Mouse (Mus musculus): ENCODE measurements around the gene Dock4. TPM values are rescaled to one million over a fixed set of nuclear protein-coding genes. Genes with fewer than 3 reads are reported as not detected.
A peak's percentile ranks its signal among the peaks of the same experiment; 100 is the strongest.

The Dock4 gene
- total and polyA plus RNA-seq, 3 experiments, result 0.26 to 0.67 (median 0.38) TPM

GRCm38 (mm10) chr12:40839817-40840216, 394.1 kb downstream of the Dock4 start:
- peaks cover 0 to 14% of the 10 kb centered on the region in 2 experiments; a peak in 2 of 4 replicates for H3K4me1 ChIP-seq (ENCODE audit: control insufficient read depth in 1 of 2, insufficient read depth in 2 of 2)
- in situ Hi-C loops (cut with MboI; ENCODE audit: low pct_ligation_motif_present, low pct_unique_long_range_greater_than_20kb, low sequenced_read_pairs) (loop anchor here (5.0 to 25.0 kb wide), 3 partner anchors 257 to 647 kb away; partner anchors contain the start of gene Lrrn3), dilution Hi-C loops (cut with MboI; ENCODE audit: extremely low pct_ligation_motif_present, extremely low pct_unique_long_range_greater_than_20kb, low sequenced_read_pairs) (no loop called here)
- H3K9me3 ChIP-seq (replicated peaks; ENCODE audit: low read length), result no peaks in the 10 kb centered on the region
- H3K4me3 ChIP-seq (replicated peaks in 1 of 3; ENCODE audit: low read depth in 2 of 3, low read length in 2 of 3, poor library complexity in 1 of 3), result no peak overlapping the region
- H3K27me3 ChIP-seq (replicated peaks), result no peaks in the 10 kb centered on the region
- no peaks in the 10 kb centered on the region for H3K36me3 ChIP-seq (replicated peaks in 1 of 2; ENCODE audit: control insufficient read depth in 1 of 2, insufficient read depth in 1 of 2, low read length in 1 of 2)
- TF ChIP-seq USF2 (conservative IDR thresholded peaks at IDR 0.05; ENCODE audit: low read depth, low read length) (no peak), UBTF (IDR thresholded peaks at IDR 0.05; ENCODE audit: low read depth, low read length) (no peak), E2F4 (IDR thresholded peaks at IDR 0.05; ENCODE audit: insufficient replicate concordance, low read depth, low read length) (no peak), CHD1 (IDR thresholded peaks at IDR 0.05; ENCODE audit: low read depth, low read length) (no peak), NELFE (IDR thresholded peaks at IDR 0.05; ENCODE audit: low read depth, low read length) (no peak), JUN (IDR thresholded peaks at IDR 0.05; ENCODE audit: insufficient read depth, low read depth, low read length) (no peak), ELF1 (IDR thresholded peaks at IDR 0.05; ENCODE audit: low read depth, low read length) (no peak), MXI1 (IDR thresholded peaks at IDR 0.05; ENCODE audit: low read depth, low read length) (no peak), ZC3H11A (IDR thresholded peaks at IDR 0.05; ENCODE audit: low read depth, low read length) (no peak), ZMIZ1 (IDR thresholded peaks at IDR 0.05; ENCODE audit: low read depth, low read length) (no peak), MEF2A (IDR thresholded peaks at IDR 0.05; ENCODE audit: borderline replicate concordance, low read depth, low read length) (no peak), MAFK (IDR thresholded peaks at IDR 0.05; ENCODE audit: insufficient replicate concordance, low read length) (no peak), RAD21 (IDR thresholded peaks at IDR 0.05; ENCODE audit: low read depth, low read length) (no peak)
- H3K27ac ChIP-seq (ENCODE audit: insufficient read depth, low read depth), result no peak overlapping the region
- DNase-seq (ENCODE audit: extremely low read depth), result no peak
- H3K9ac ChIP-seq (ENCODE audit: insufficient read depth, low read depth), result no peak overlapping the region
- H3K4me2 ChIP-seq (ENCODE audit: insufficient read depth, low read depth, poor library complexity, severe bottlenecking), result no peak overlapping the region
- H3K79me2 ChIP-seq (replicated peaks; ENCODE audit: control insufficient read depth, extremely low read depth, insufficient read depth, poor library complexity, severe bottlenecking), result no peaks in the 10 kb centered on the region

GRCm38 (mm10) chr12:40842251-40842988, 396.7 kb downstream of the Dock4 start:
- in situ Hi-C loops (cut with MboI; ENCODE audit: low pct_ligation_motif_present, low pct_unique_long_range_greater_than_20kb, low sequenced_read_pairs) (loop anchor here (5.0 to 25.0 kb wide), 3 partner anchors 255 to 645 kb away; partner anchors contain the start of gene Lrrn3), dilution Hi-C loops (cut with MboI; ENCODE audit: extremely low pct_ligation_motif_present, extremely low pct_unique_long_range_greater_than_20kb, low sequenced_read_pairs) (no loop called here)
- no peaks in the 10 kb centered on the region for H3K9me3 ChIP-seq (replicated peaks; ENCODE audit: low read length)
- H3K4me3 ChIP-seq (replicated peaks in 1 of 3; ENCODE audit: low read depth in 2 of 3, low read length in 2 of 3, poor library complexity in 1 of 3), result no peak overlapping the region
- H3K36me3 ChIP-seq (replicated peaks in 1 of 2; ENCODE audit: control insufficient read depth in 1 of 2, insufficient read depth in 1 of 2, low read length in 1 of 2), result no peaks in the 10 kb centered on the region
- no peak overlapping the region for H3K27ac ChIP-seq (ENCODE audit: insufficient read depth, low read depth)
- H3K9ac ChIP-seq (ENCODE audit: insufficient read depth, low read depth), result no peak overlapping the region
- H3K79me2 ChIP-seq (replicated peaks; ENCODE audit: control insufficient read depth, extremely low read depth, insufficient read depth, poor library complexity, severe bottlenecking), result no peaks in the 10 kb centered on the region
- H3K27me3 ChIP-seq (replicated peaks), result no peaks in the 10 kb centered on the region
- DNase-seq (ENCODE audit: extremely low read depth), result peak; percentile 29
- no peak overlapping the region for H3K4me2 ChIP-seq (ENCODE audit: insufficient read depth, low read depth, poor library complexity, severe bottlenecking)
- TF ChIP-seq MAX (IDR thresholded peaks at IDR 0.05; ENCODE audit: low read length) (no peak), USF2 (conservative IDR thresholded peaks at IDR 0.05; ENCODE audit: low read depth, low read length) (no peak), RAD21 (IDR thresholded peaks at IDR 0.05; ENCODE audit: low read depth, low read length) (peak; percentile 88), ZC3H11A (IDR thresholded peaks at IDR 0.05; ENCODE audit: low read depth, low read length) (peak; percentile 52), SMC3 (IDR thresholded peaks at IDR 0.05; ENCODE audit: low read depth, low read length) (peak; percentile 71), CTCF (conservative IDR thresholded peaks at IDR 0.05 in 1 of 2, IDR thresholded peaks at IDR 0.05 in 1 of 2; ENCODE audit: low read depth in 2 of 2, low read length in 2 of 2) (peak in 1 of 2 experiments; percentile 73; a peak in 2 of 4 replicates)
- H3K4me1 ChIP-seq (ENCODE audit: control insufficient read depth in 1 of 2, insufficient read depth in 2 of 2), result peaks cover 0 to 14% of the 10 kb centered on the region in 2 experiments; a peak in 2 of 4 replicates

Data from CH12.LX (cell line).